Mouse (Mus musculus) monocyte, adult 2 months (primary cell): Measurements from ENCODE around the gene Igfbp5.

ENCODE experiments used
- DNase-seq, 2 experiments: peaks; one replicate each; pipeline ENCODE4 v3.0.0; 2022; ENCODE audit warnings: low spot score in 2 of 2, low read depth in 1 of 2

The Igfbp5 gene

DNA sequence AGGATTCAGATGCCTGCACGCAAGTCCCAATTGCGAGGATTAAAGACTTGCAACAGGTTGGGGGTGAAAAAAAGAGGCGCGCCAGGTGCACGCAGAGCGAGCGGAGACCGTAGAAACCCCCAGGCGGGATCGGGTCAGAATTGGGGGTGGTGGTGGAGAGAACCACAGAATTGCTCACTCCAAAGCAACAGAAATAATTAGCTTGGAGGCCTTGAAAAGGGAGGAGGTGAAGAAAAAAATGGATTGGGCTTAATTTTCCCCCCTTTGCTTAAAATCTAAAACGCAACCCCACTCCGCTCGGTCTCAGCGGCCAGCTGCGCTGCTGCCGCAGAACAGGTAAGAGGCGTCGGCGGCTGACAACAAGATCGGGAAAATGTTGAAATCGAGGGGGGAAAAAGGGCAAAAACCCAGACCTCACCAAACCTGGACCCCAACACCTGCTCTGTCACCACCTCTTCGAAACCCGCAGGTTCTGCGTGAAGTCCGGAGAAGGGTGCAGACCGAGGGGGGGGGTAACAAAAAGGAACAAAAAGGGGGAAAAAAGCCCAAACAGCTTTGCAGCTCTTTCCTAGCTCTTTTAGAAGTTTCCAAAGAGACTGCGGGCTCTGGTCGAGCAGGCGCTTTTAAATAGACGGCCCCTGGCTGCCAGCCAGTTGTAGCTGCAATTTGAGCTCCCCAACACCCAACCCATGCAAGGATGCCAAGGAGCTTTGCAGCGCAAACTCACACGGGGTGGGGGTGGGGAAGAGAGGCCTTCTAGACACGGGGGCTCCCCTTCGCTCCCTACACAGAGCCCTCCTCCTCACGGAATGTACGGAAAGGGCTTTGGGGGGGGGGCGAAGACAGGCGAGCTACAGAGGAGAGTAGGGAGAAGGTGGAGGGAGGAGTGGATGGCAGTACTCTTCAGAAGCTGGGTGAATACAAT lies at the start of gene Igfbp5:
Gene Igfbp5 (minus strand): TSS at position 598 of the 925 bp plus-strand sequence.
- no peak for DNase-seq

DNA sequence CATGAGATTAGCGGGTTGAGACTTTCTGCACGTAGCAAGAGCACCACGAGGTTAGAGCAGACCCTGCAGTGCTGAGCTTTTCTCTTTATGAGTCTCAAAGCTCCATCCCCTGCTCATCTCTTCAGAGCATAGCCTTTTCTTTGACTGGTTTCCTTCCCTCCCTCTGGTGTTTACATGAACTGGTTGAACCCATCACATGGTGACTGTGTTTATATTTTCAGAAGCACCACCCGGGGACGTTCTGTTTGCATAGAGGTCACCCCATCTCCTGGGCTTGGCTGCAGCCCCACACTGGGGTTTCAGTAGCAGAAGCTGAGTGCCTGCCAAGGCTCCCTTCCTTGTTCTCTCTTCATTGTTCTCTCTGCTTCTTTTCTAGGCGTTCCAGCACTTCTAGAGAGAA lies 40.1 kb upstream of the Igfbp5 start:
- no peak for DNase-seq

DNA sequence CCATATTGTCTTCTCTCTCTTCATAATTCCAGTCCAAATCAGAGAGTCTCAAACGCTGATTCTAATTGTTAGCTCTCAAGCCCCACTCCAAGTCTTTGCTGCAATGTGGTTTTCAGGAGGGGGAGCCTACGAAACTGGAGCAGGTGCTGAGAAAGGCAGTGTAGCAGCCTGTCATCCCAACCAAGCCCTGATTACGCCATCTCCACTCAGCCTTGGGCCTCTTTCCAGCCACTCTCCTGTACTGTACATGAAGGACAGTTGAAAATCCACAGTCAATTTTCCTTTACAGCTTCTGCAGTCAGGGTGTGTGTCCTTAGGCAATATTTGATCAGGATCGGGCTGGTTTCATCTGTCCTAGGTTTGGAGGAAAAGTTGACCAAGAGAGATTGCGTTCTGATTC lies 38.4 kb upstream of the Igfbp5 start:
- DNase-seq: no peak

DNA sequence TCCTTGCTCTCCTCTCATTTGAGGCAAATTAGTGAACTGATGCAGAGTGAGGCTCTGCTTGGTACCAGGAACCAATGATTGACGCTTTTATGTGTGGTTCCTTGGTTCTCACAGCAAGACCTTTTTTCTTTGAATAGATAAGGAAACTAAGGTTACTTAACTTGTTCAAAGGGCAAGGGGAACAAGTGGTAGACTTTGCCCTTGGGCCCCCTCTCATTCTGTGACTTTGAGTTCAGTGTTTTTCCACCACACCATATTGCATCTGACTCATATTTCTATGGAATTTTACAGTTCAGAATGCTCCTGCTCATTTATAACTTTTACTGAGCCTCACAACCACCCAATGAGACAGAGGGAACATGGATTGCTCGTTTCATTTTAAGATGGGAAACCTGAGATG lies 21.1 kb upstream of the Igfbp5 start:
- DNase-seq: no peak

DNA sequence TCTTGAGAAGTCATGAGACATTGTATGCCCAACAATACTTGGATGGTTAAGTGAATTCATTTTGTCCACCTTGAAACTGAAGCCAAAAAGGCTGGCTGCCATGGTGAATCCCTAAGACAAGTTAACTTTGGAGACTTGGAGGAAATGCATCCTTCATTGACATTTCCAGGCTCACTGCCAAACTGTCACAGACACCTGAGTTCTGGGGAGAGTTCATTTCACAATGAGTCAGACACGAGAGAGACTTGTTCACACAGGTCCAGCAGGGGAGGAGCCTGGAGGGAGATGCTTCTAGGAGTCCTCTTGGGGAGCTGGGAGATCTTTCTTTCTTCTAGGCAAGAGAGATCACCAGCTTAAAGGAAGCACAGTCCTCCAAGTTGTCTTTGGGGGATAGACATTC lies 13.2 kb upstream of the Igfbp5 start:
- no peak for DNase-seq

DNA sequence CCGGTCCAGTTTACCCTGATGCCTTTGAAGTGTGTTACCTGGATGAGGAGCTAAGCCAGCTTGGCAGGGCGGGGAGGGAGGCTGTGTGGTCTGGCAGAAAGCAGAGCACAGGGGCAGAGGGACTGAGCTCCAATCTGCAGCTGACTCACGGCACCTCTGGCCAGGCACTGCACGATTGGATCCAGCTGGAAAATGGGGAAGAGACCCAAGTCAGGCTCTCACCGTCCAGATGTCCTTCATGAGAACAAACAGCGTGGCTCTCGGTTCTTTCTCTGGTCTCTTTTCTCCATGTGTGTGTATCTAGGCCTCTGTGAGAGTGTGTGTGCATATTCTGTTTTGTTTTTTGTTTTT lies 11.1 kb upstream of the Igfbp5 start:
- no peak for DNase-seq

DNA sequence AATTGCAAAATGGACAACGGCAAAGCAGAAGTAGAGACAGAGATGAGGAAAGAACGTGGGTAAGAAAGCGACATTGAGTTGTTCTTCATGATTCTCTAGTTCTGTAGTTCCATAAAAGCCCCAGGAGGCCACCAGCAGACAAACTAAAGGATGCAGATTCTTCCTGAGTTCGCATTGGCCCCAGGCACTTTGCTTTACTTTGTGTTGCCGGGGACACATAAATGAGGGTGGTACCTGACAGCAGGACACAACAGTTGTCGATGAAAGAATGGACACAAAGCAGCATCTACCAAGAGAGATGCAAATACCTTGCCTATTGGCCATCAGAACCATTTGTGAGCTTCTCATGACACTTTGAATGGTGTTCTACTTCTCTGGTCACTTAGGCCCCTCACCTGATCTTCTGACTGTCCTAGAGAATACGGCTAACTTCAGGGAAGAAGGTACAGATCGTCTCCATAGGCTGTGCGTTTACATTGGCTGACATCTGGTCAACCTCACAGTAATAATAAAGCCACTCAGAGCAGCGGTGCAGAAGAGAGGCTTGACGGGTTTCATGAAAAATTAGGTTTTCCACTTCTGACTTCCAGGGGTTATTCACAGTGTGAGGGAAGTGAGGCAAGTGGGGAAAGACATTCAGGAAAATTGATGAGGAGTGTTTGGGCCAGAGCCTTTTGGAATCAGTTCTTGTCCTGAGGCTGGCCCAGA lies 10.6 kb upstream of the Igfbp5 start:
- no peak for DNase-seq

DNA sequence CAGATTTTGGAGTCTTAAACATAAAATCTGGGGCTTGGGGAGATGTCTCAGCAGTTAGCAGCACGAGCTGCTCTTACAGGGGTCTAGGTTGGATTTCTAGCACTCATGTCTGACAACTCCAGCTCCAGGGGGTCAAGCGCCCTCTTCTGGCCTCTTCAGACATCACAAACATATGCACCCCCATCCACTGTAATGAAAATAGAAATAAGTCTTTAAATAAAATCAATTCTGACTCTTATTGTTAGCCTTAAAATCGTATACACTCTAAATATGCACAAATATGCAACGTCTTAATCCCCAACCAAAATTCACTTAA lies 4.6 kb upstream of the Igfbp5 start:
- DNase-seq: no peak

DNA sequence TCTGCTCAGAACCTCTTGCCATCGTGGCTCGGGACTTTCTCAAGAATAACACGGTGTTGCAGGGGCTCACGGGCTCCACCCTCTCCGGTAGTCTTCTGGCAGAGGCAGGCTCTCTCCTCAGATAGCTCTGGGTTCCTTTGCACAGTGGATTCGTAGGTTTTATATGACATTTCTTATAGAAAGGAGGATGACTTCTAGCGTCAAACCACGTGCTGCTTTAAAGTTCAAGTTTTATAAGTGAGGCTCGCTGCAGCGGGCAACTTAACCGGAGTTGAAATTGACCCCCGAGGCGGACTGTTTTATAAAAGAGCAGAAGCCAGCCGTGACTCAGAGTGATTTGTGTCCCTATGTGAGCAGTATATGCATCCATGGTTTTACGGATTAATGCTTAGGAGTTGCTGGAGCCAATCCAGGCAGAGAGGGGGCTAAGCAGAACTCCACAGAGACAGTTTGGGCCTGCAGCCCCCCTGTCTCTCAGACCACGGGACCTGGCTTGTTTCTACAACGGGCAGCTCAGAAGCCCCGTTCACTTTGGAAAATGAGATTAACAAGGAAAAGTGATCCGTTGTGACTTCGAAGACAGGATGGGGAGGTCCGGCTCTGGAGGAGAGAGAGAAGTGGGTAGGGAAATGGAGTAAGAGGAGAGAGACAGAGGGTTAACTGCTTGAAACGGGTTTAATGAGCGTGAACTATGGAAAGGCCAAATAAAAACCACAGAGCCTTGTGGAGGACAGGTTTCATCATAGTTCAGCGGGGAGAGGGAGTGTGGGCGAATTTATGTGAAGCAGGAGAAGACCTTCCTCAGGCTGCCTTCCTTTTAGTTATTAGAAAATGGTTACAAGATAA lies 4.0 kb upstream of the Igfbp5 start:
- no peak for DNase-seq

DNA sequence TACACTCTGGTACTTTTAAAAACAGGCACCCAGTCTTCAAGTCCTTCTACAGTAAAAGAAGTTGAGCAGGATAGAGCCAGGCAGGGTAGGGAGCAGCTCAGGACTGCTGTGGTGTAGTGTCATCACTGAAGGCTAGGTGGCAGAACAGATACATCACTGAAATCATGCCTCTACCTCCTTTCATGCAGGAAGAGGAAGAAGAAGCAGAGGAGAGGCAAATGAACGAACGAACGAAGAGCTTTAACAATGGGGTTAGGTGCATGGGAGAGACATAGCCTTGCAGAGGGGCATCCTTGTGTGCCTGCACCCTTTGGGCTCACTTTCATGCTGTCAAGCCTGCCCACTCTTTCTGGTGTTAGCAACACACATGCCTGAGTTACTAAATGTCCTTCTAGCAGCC lies 3.2 kb upstream of the Igfbp5 start:
- DNase-seq: no peak

DNA sequence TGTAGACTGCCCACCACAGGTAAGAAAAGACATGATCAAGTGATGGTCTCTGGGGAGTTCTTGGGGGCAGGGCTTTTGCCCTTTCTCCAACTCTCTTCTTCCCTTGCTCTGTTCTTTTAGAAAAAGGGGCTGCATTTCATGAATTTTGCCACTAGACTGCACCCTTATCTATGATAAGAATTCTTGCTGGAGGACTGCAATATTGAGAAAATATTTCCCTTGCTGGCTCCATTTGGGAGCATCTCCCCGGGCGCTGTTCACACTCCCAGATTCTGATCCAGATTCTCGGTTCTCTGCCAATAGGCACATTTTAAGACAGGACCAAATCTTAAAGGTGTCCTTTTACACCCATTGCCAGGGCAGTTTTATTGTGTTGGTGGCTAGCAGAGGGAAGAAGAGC lies 1.4 kb upstream of the Igfbp5 start:
- DNase-seq: no peak

DNA sequence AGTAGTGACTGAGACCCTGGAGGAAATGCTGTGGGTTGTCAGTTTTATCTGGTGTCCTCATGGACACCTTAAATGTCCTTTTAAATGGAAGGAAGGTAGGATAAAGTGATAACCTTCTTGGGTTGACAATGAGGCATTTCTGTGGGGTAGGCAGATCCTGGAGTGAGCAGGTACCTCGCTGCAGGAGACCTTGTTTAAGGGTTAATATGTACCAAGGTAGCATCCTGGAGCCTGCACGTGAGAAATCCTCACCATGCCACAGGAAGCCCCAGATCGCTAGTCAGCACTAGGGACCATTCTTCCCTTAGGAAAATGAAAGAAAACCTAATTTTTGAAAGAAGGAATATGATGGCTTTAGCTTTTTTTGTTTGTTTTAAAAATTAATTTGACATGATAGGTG lies 1.0 kb upstream of the Igfbp5 start:
- no peak for DNase-seq

DNA sequence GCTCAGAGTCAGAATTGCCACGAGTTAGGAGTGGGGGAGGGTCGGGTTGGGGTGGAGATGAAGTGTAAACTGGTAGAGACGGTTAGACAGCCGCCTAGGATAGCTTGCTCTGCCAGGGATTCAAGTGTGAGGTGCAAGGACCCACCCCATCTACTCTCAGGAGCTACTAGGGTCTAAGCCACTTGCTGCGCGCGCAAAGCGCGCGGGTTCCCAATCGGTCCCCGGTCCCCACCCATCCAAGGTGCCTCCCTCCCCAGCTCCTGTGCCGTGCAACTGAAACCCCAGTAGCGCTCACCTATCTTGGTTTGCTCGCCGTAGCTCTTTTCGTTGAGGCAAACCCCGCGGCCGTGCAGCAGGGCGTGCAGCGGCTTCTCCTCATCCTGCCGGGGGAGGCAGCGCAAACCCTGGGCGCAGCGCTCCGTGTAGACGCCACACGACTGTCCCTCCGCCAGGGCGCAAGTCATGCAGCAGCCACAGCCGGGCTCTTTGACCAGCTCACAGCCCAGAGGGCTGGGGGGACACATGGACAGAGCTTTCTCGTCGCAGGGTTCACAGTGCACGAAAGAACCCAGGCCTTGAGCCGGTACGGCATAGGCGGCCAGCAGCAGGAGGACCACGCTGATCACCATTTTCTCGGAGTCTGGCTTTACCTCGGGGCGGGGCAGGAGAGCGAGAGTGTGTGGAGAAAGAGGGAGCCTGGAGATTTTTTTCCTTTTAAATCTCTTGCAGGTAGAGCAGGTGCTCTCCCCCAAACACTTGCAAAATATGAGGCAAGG lies 985 bp downstream of the Igfbp5 start:
- DNase-seq: no peak

DNA sequence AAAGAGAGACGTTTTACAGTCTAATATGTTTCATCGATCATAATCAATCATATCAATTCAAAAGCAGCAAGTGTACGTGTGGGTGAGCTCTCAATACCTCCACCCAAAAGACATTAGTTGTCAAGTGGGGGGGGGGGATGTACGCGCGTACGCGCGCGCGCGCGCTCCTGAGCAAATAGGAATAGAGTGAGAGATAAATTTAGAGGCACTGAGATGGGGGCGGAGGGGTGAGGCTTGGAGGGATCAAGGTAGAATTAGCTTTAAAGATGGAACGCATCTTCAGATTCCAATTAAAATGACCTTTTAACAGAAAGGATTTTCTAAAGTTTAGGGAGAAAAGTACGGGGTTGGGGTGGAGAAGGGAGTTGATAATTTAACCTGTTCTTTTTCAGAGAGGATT lies 1.6 kb downstream of the Igfbp5 start:
- no peak for DNase-seq

DNA sequence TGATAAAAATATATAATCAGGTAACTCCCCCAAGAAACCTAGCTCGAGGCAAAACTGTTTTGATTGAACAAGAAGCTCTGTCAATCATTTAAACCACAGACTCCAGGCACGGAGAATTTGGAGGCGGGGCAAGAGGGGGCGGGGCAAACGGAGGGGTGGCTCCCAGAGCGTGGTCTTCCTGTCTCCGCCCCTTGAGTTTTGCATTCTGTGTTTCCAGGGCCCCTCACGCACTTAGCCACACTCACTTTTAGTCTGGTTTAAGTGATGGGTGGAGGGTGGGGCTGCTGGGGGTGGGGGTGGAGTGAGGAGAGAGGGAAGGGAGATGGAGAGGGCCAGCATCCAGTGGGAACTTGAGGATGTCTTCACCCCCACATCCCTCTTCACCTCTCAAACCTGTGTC lies 2.2 kb downstream of the Igfbp5 start:
- no peak for DNase-seq

DNA sequence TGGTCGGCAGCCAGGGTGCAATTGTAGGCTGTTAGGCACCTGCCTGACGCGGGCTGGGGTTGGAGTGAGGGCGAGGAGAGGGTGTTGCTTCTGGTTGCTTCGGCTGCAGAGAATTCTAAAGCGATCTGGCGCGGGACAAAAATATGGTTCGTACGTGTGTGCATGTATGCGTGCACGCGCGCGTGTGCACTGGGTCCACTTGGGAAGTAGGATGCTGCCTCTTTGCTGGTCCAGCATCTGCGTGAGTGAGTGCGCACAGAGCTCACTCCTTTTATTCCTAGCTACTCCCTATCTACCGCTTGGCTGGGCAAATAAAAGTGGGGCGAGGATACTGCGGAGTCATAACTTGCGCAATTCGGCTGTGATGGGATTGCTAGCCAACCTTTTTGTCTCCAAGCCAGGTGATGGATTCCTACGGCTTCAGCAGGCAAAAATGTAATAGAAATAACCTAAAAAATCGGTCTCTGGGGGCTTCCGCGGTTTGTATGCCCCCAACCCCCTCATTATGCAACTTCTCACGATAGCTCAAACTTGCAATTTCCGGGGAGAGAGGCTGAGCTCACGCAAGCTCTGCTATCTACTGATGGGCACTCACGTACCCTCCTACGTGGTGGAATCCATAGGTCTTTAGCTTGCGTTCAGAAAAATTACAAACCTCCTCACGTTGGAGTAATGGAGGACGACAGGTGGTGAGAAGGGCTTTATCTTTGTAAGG lies 2.8 kb downstream of the Igfbp5 start:
- DNase-seq: no peak

DNA sequence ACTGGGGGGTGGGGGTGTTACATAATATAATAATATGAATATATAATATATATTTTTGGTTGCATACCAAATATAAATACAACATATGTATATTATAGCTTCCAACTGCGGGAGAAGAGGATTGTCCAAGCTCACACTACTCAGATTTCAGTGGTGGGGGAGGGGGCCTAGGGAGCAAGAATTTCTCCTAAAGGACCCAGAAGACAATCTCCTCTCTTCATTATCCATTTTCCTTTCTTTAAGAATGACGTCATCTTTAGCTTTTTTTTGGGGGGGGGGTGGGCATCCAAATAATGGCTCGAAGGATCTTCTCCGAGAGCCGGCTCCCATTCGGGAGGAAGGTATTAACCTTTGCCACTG lies 3.4 kb downstream of the Igfbp5 start:
- no peak for DNase-seq

DNA sequence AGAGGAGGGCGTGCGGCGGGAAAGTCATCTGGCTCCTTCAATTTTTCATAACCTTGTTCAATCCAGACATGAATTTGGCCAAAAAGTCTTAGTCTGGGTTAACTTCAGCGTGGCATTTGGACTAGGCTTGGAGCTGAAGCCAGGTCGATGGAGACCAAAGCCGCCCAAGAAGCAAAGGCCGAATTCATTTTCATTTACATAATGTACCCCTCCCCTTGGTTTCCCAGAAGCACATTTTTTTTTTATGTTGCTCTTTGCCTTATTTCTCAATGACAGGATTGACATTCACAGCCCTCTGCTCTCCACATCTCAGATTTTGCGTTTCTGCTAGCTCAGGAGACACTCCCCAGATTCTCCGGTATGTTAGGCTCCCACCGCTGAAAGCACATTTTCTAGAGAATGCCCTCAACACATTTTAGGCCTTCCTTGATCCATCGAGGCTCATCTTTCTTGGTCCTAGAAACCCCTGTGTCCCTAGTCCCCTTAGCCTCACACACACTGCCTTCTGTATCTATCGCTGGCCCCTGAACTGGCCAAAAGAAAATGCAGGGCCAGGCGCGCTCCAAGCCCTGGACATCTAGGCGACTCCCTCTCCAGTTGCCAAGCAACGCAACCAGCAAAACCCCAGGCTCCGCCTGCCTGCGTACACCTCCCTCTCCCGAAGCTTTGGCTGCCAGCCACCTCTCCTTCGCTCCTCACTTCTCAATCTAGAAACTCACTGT lies 3.9 kb downstream of the Igfbp5 start:
- DNase-seq: no peak

DNA sequence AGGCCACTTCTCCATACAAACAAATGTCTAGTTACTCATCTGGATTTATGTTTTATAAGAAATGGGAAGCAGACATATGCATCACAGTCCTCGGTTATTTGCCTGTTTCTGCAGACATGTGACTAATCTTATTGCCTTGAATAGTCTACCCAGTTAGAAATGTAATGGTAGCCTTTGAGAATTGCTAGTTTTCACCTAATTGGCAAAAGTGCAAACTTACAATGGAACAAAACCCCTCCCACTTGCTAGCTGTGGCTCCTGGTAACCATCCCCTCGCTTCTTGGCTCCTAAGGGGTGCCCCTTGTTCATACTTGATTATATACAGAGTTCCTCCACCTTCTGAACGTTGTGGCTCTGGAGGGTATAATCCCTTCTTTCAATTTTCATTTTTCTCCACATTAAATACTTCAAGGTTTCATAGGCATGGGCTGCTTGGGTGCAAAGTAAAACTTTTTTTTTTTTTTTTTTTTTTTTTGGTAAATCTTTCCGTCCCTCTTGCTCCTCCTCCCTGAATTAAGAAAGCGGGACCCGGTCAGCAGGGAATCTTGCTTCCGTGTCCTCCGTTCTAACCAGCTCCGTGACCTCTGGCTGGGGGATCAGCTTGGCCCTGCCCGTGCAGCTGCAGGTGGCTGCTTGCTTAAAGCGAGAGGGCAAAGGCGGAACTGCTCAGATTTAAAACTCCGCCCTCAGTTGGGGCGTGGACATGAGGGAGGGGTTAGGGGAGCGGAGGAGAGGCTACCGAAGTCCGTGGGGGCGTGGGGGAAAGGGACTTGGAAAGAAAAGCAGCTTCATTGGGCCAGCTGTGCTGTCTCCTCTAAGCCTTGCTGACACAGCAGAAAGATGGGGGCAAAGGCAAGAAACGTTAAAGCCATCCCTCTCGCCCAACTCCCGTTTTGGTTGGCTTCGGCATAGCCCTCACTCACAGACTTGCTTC lies 4.7 kb downstream of the Igfbp5 start:
- no peak for DNase-seq
